Comparison of ENCODE assay signal across 9 mouse cellular contexts in genomic region chr9:83061289-83061688, GRCm38 (mm10).
DNase-seq lines count a peak whose midpoint lies in the region; ATAC-seq and TF ChIP-seq lines count a peak whose summit lies in the region.
"Had no signal": no experiment of that assay in that cellular context is flagged by ENCODE, and none has a peak within 500 bp of the region (broad histone marks: within the 10 kb centered on the region; RNA-seq: fewer than 3 reads in every experiment).

No protein-coding gene starts in this region.

- H3K27ac ChIP-seq in lung, embryonic 16.5 days (ENCODE audit: low read length) = no peak overlapping the region
- H3K27ac ChIP-seq: liver, embryonic 12.5 days had no signal

- H3K9ac ChIP-seq in lung, embryonic 16.5 days (ENCODE audit: low read length) = no peak overlapping the region
- H3K9ac ChIP-seq: liver, embryonic 12.5 days had no signal

- CTCF ChIA-PET in Patski (lab: Charles Lee) = interaction anchor here (0.8 kb wide), 1 partner anchor 50 kb away, joined by 3 read pairs; no protein-coding TSS in a partner anchor

- H3K36me3 ChIP-seq in lung, embryonic 16.5 days (ENCODE audit: control insufficient read depth, insufficient read depth, low read length) = no peaks in the 10 kb centered on the region
- H3K36me3 ChIP-seq: liver, embryonic 12.5 days had no signal

- 47% methylated on average over 11 of the region's 11 CpGs for WGBS in lung, embryonic 16.5 days
- WGBS in lung, adult 2 months = 56% methylated on average over 11 of the region's 11 CpGs

- no peaks in the 10 kb centered on the region for H3K27me3 ChIP-seq in lung, embryonic 16.5 days (ENCODE audit: control insufficient read depth, insufficient read depth, low read depth, low read length)
- H3K27me3 ChIP-seq in Patski = no peaks in the 10 kb centered on the region
- H3K27me3 ChIP-seq: liver, embryonic 12.5 days had no signal

- H3K4me2 ChIP-seq in lung, embryonic 16.5 days (ENCODE audit: low read depth, low read length) = no peak overlapping the region
- H3K4me2 ChIP-seq: liver, embryonic 12.5 days had no signal

- DNase-seq in lung, adult 2 months = no peak
- peak; percentile 15 for DNase-seq in Patski (ENCODE audit: low read depth, low spot score)
- DNase-seq in adrenal gland, postnatal 25 days = peak; percentile 59
- peak; percentile 22 for DNase-seq in lung, postnatal 10 days
- DNase-seq in thymus, postnatal 25 days = no peak
- DNase-seq: midbrain, embryonic 14.5 days had no signal

- TF ChIP-seq CTCF in lung, adult 2 months (IDR thresholded peaks at IDR 0.05; ENCODE audit: insufficient read depth, low read length) = no peak
- no peak for TF ChIP-seq CTCF in Patski (IDR thresholded peaks at IDR 0.05)

- in situ Hi-C loops in Patski (cut with MboI; ENCODE audit: low pct_unique_long_range_greater_than_20kb) = no loop called here

- no peak overlapping the region for H3K4me3 ChIP-seq in lung, embryonic 16.5 days (ENCODE audit: low read length)
- H3K4me3 ChIP-seq in lung, adult 2 months (replicated peaks; ENCODE audit: extremely low read depth, low read depth, low read length) = no peak overlapping the region
- H3K4me3 ChIP-seq: liver, embryonic 12.5 days had no signal

- no peaks in the 10 kb centered on the region for H3K9me3 ChIP-seq in lung, embryonic 16.5 days (ENCODE audit: control insufficient read depth, low read length)
- H3K9me3 ChIP-seq: liver, embryonic 12.5 days had no signal

- POLR2A ChIA-PET in Patski (lab: Charles Lee) = interaction anchor here (1.0 kb wide), 1 partner anchor 11 kb away, joined by 3 read pairs; no protein-coding TSS in a partner anchor

- H3K4me1 ChIP-seq in lung, embryonic 16.5 days (replicated peaks; ENCODE audit: control insufficient read depth, insufficient read depth, low read length) = no peaks in the 10 kb centered on the region; the same call in 1 of the 2 replicates
- no peaks in the 10 kb centered on the region for H3K4me1 ChIP-seq in lung, adult 2 months (ENCODE audit: control insufficient read depth, insufficient read depth, low read length)
- H3K4me1 ChIP-seq: liver, embryonic 12.5 days had no signal

- ATAC-seq in lung, embryonic 16.5 days (ENCODE audit: low read depth) = peak; percentile 28; the same call in 1 of the 2 replicates
- peak; percentile 90 for ATAC-seq in Patski
- ATAC-seq in megakaryocyte-erythroid progenitor cell, adult 5-6 weeks (replicated peaks; ENCODE audit: low FRiP score, low TSS enrichment, poor library complexity, severe bottlenecking) = no peak
- ATAC-seq: liver, embryonic 12.5 days had no signal

- no peak for TF ChIP-seq POLR2A in lung, adult 2 months (IDR thresholded peaks at IDR 0.05; ENCODE audit: borderline replicate concordance, extremely low read depth, low read depth, low read length)

Comparison
In these comparisons a context has a peak if more than half of its experiments do, and no peak if none do; other contexts are left out.
1. DNase-seq: peak in Patski (single experiment), adrenal gland, postnatal 25 days (single experiment) and lung, postnatal 10 days (single experiment); none in lung, adult 2 months (single experiment) and thymus, postnatal 25 days (single experiment).